Mouse (Mus musculus): ENCODE data around the gene Klrb1.

Klrb1 gene

GRCm38 (mm10) chr6:128734896-128735295 lies 12.0 kb upstream of the Klrb1 start:
- no peak for DNase-seq (ENCODE audit: low spot score)

GRCm38 (mm10) chr6:128733908-128734679 lies 11.2 kb upstream of the Klrb1 start:
- no peak for DNase-seq (ENCODE audit: low spot score)

GRCm38 (mm10) chr6:128732032-128732431 lies 9.2 kb upstream of the Klrb1 start:
- no peak for DNase-seq (ENCODE audit: low spot score)

- no peak for DNase-seq (ENCODE audit: low spot score)
Measured at GRCm38 (mm10) chr6:128701691-128702090, 21.2 kb downstream of the Klrb1 start.

- no peak for DNase-seq (ENCODE audit: low spot score)
Measured at GRCm38 (mm10) chr6:128679574-128679973, 43.3 kb downstream of the Klrb1 start.

- DNase-seq (ENCODE audit: low spot score): no peak
Measured at GRCm38 (mm10) chr6:128669936-128670335, 52.9 kb downstream of the Klrb1 start.

- DNase-seq (ENCODE audit: low spot score): no peak
Measured at GRCm38 (mm10) chr6:128662206-128662605, 60.7 kb downstream of the Klrb1 start, which contains the start of gene Clec2h. Gene Clec2h, plus strand, starts transcription at chr6:128662385.

GRCm38 (mm10) chr6:128661249-128661648 lies 61.6 kb downstream of the Klrb1 start:
- DNase-seq (ENCODE audit: low spot score): no peak
